Mouse (Mus musculus) brain, embryonic 14.5 days (tissue): ENCODE data around the gene Sgms1.

Experiments used
- CTCF ChIP-seq: fragments of 200-500 bp; IDR thresholded peaks from 2 replicates; pipeline ENCODE4 v1.5.1; 2012; ENCODE audit warnings: inconsistent platforms, mild to moderate bottlenecking, moderate library complexity, borderline replicate concordance; ENCODE audit not compliant: insufficient read depth, insufficient read length; ENCODE audit errors: extremely low read depth
- POLR2A ChIP-seq: fragments of 200-500 bp; IDR thresholded peaks from 2 replicates; pipeline ENCODE4 v1.6.1; 2012; ENCODE audit warnings: mild to moderate bottlenecking, inconsistent platforms, borderline replicate concordance; ENCODE audit not compliant: poor library complexity, insufficient read depth, insufficient read length, severe bottlenecking; ENCODE audit errors: extremely low read depth

- TF ChIP-seq CTCF (no peak), POLR2A (no peak)
Observed at GRCm38 (mm10) chr19:32186594-32187092, 202.9 kb downstream of the Sgms1 start.
